Mouse (Mus musculus) subcutaneous adipose tissue, adult 2 months (tissue): ENCODE results near the gene Gm43738. TPM values are rescaled to one million over a fixed set of nuclear protein-coding genes. Genes with fewer than 3 reads are reported as not detected.

Experiments
- polyA plus RNA-seq: library from polyadenylated mRNA; depleted of rRNA; stranded (reverse); fragments of >200 nt; gene quantifications from 2 replicates; pipeline ENCODE4 v1.2.3, GENCODE M21; 2012; ENCODE audit warnings: low replicate concordance; rRNA removed

Gm43738 gene
- not detected in 2 replicates for polyA plus RNA-seq

DNA sequence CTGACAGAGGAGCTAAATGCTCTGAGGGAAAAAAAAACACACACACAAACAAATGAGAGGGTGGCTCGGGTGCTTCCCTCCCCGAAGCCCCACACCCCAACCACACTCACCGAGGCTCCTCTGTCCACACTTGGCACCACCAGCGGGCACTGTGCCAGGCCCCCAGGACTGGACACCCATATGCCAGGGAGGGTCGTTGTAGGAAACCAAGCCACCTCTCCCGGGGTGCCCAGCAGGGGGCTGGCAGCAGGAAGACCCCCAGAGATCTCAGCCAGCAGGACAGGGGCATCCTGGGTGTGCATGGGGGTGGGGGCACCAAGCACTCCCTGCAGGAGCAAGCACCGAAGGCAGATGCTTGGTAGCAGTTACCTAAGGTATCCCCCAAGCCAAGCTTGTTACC, at the start of gene Gm43738:
Gene Gm43738, minus strand, starts transcription at position 289 of the 400 bp plus-strand sequence.

DNA sequence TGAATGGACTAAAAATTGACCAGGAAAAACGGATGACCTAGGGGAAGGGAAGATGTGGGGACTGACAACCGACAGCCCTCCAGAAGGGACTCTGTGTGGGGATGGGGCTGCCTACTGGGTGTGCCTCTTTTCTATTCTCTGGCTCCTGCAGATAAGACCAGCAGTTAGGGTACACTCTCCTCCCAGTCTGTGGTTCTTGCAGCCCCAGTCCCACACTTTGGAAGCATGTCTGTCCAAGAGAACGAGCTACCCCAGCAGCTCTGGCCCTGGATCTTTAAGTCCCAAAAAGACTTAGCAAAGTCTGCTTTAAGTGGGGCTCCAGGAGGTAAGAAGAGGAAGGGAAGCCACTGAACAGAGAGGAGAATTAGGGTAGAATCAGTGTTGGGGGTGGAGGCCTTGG, 35.1 kb upstream of the Gm43738 start, which contains the start of gene Pklr:
Gene Pklr, plus strand, starts transcription at position 185 of the 400 bp plus-strand sequence.

DNA sequence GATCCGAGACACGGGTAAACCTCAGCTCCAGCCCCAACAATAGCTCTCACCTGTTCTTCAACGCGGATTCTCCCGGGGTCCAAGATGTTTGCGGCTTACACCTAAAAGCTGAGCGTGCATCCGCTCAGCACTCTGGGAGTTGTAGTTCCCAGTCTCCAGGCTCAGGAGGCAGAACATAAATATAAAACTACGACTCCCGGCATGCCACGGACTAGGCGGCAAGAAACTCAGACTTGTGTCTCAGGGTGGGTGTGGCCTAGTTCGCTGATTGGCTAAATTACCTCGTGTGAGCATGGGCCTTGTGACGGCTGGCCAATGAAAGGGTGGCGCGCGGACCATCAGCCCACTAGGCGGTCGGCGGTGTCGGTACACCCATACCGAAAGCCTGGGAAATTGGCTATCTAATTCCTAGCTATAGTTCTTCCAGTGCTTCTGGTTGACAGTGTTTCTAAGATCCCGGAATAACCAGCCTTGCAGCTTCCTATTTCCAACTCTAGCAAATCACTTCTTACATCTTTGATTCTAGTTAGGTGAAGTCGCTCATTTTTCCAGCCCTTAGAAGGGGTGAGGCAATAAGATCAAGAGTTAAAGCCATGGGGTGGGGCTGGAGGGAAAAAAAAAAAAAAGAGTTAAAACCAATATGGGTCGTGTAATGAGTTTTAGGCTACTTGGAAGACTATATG, 1.1 kb upstream of the Gm43738 start, which contains the start of gene Fdps:
Gene Fdps, minus strand, starts transcription at position 148 of the 683 bp plus-strand sequence.

DNA sequence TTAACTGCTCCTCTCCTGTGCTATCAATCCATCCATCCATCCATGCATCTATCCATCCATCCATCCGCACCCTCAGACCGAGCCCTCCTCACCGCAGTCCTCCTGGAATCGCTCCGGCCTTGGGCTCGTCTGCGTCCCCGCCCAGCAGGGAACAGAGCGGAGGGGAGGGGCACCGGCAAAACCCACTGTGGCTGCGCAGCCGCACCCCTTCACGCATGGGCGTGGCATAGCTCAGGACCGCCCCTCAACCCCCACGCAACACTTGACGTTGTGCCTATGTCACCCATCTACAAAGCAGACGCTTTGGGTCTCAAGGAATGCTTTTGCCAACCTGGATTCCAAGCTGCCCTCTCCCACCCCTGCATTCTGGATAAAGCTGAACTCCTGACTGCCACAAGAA, 7.7 kb downstream of the Gm43738 start, which contains the start of gene Rusc1:
Gene Rusc1, minus strand, starts transcription at position 137 of the 400 bp plus-strand sequence.

Other genes with a start within 250 kb of the Gm43738 start
- gene Msto1, start 187.1 kb downstream of the Gm43738 start, polyA plus RNA-seq = 38.9 and 47.2 TPM in 2 replicates
- 9.7 and 15.2 TPM in 2 replicates for gene Ash1l, start 150.5 kb downstream of the Gm43738 start, polyA plus RNA-seq
- gene Dap3, start 149.9 kb downstream of the Gm43738 start, polyA plus RNA-seq = 57.8 and 63.5 TPM in 2 replicates
- gene Rusc1, start 7.8 kb downstream of the Gm43738 start, polyA plus RNA-seq = 34.6 and 53.0 TPM in 2 replicates
- gene Fdps, start 860 bp upstream of the Gm43738 start, polyA plus RNA-seq = 79.2 and 117 TPM in 2 replicates
- gene Pklr, start 35.0 kb upstream of the Gm43738 start, polyA plus RNA-seq = 1.9 TPM in 1 of 2 replicates, not detected in the other
- gene Hcn3, start 59.1 kb upstream of the Gm43738 start, polyA plus RNA-seq = 0.11 and 1.8 TPM in 2 replicates
- 52.1 and 101 TPM in 2 replicates for gene Clk2, start 63.7 kb upstream of the Gm43738 start, polyA plus RNA-seq
- 176 and 177 TPM in 2 replicates for gene Scamp3, start 76.4 kb upstream of the Gm43738 start, polyA plus RNA-seq
- gene Fam189b, start 82.0 kb upstream of the Gm43738 start, polyA plus RNA-seq = 30.0 and 81.4 TPM in 2 replicates
- gene Gba, start 101.8 kb upstream of the Gm43738 start, polyA plus RNA-seq = 119 and 134 TPM in 2 replicates
- gene Thbs3, start 114.1 kb upstream of the Gm43738 start, polyA plus RNA-seq = 55.5 and 268 TPM in 2 replicates
- gene Mtx1, start 126.0 kb upstream of the Gm43738 start, polyA plus RNA-seq = 170 and 192 TPM in 2 replicates
- 2.8 and 52.8 TPM in 2 replicates for gene Muc1, start 128.0 kb upstream of the Gm43738 start, polyA plus RNA-seq
- 112 and 194 TPM in 2 replicates for gene Krtcap2, start 144.9 kb upstream of the Gm43738 start, polyA plus RNA-seq
- gene Trim46, start 145.2 kb upstream of the Gm43738 start, polyA plus RNA-seq = 5.0 and 16.6 TPM in 2 replicates
- gene Dpm3, start 158.3 kb upstream of the Gm43738 start, polyA plus RNA-seq = 369 and 505 TPM in 2 replicates
- 187 and 197 TPM in 2 replicates for gene Slc50a1, start 169.5 kb upstream of the Gm43738 start, polyA plus RNA-seq
- gene Efna1, start 180.0 kb upstream of the Gm43738 start, polyA plus RNA-seq = 42.8 and 59.6 TPM in 2 replicates
- 0.56 and 5.8 TPM in 2 replicates for gene Efna3, start 221.9 kb upstream of the Gm43738 start, polyA plus RNA-seq
- 3.7 and 48.7 TPM in 2 replicates for gene Efna4, start 236.9 kb upstream of the Gm43738 start, polyA plus RNA-seq
- gene Adam15, start 248.9 kb upstream of the Gm43738 start, polyA plus RNA-seq = 211 and 374 TPM in 2 replicates